Mouse (Mus musculus): ENCODE measurements around the gene Rad21l.

Gene Rad21l

GRCm38 (mm10) chr2:151668433-151668832, at the start of gene Rad21l:
TSS of gene Rad21l (minus strand) at chr2:151668533.
- no peak for DNase-seq (ENCODE audit: extremely low spot score)

DNA sequence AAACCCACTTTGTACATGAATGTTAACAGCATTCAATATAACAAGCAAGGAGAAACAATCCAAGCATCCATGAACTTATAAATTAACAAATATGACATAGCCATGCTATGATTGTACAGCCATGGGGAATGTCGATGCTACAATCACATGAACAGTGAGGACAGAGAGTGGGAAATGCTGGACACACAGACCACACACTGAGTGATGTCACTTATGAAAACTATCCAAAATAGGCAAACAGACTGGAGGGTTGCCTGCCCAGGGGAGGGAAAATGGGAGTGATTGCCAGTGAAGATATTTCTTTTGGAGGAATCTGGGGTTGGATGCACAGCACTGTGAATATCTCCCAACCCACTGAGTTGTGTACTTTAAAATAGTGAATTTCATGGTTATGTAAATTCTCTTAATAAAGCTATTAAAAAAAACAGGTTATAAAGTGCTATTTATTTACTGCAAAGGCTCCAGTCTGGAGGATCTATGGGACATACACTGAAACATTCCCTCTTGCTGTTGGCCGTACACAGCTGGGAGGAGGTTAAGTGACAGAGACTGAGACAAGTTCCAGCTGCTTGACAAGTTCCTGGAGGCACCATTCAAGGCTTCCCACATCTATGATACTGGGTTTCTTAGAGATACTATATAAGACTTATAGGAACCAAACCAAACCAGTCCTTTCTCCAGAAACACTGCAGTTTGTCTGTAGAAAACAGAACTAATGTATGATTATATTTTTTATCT, 48.2 kb upstream of the Rad21l start:
- no peak for DNase-seq (ENCODE audit: extremely low spot score)

DNA sequence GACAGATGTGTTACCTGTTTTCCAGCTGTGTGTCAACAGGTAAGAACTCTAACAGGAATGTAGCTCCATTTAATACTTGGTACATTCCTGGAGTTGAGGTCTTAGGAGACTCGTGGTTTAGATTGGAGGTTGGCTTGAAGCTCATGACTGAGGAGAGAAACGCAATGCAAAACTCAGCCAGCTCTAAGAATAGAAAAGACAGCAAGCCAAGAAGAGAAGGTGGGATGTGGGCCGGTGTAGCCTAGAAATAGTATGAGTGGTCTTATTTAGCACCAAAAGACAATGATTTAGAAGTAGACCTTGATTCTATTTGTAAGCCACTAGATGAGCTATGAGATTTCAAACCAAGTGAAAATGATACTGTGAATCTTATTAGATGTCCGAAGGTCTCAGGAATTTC, 47.2 kb upstream of the Rad21l start:
- no peak for DNase-seq (ENCODE audit: extremely low spot score)

DNA sequence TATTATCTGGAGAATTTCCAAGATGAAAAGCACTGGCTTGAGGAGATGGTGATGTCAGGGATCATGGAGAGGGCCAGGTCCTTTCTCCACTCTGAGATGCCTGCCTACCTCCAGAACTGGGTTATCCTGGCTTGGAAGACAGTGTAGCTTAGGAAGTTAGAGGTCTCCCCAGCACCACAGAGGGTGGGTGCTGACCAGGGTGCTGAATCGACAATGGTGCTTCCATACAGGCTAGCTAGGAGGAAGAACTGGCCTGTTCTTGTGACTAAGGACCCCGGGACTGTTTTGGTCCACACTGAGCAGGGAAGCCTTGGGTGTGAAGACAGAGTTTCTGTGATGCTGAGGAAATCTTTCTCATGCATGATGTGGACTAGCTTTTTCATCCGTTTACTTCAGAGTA, 44.3 kb upstream of the Rad21l start:
- DNase-seq (ENCODE audit: extremely low spot score) = peak; percentile 35

- no peak for DNase-seq (ENCODE audit: extremely low spot score)
Measured at GRCm38 (mm10) chr2:151702851-151703190, 34.5 kb upstream of the Rad21l start.

DNA sequence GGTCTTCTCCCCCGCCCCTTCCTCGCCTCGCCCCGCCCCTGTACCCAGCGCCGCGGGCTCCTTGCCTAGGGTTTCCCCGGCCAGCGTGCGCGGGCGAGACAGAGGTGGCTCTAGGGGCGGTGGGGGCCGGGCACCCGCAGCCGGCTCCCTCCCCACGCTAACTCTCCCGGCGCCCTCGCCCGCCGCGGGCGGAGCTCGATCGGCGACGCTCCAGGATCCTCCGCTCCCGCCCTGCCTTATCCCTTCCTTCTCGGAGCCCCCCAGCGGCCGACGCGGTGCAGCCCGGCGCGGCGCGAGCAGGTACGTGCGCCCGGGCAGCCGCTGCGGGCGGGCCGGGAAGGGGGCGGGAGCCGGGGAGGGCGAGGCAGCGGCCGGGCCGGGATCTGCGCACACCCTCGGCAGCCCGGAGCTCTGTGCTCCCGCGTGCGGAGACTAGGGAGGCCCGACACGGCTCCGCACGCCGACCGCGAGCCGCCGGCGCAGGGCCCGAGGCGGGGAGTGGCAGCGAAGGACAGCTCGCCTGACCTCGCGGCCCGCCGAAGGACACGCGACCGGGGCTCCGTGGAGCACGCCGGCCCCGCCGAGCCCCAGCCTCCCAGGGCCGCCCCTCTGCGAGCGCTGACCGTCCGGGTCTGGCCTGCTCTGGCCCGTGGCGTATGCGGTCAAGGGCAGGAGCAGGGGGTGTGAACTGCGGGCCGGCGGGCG, 34.0 kb upstream of the Rad21l start:
- DNase-seq (ENCODE audit: extremely low spot score) = peak; percentile 56

DNA sequence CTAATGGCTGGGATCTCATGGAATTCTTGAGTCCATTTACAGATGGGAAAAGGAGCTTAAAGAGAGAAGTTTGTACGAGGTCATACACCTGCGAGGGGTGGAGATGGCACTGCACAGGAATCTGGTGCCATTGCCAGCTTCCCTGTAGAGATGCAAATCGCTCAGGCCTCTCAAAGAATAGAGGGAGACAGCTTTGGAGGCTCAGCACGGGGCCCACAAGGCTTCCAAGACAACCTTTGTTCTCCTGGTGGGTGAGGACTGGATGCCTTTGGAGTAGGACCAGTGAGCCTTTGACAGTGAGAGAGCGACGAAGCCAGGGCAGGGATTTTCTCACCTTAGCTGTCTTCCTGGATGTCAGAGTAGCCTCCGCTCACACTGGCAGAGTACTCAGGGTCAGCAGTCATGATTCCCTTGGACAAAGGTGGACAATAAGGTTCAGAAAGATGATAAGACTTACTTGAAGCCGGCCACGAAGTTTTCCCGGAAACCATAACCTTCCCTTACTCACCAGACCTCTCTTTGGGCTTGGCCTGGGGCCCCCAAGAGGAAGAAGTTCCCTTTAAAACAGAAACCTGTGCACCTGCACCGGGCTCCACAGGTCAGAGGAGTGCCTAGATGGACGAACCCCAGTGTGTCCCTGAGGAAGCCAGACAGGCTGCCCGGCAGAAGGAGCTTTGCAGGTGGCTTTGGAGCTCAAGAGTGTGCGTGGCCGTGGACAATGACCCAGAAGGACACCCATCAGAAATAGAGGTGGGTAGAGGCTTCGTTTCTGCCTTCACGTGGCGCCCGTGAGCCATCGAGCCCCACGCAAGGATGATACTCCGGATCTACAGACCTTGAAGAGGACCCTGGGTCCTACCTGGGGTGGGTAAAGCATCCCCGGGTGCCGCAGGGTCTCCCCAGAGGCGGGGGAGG, 33.2 kb upstream of the Rad21l start, which contains the start of gene Tmem74b:
Gene Tmem74b, plus strand, starts transcription at position 778 of the 915 bp plus-strand sequence.
- peak; percentile 8 for DNase-seq (ENCODE audit: extremely low spot score)

GRCm38 (mm10) chr2:151682976-151683375, 14.6 kb upstream of the Rad21l start:
- DNase-seq (ENCODE audit: extremely low spot score) = no peak

DNA sequence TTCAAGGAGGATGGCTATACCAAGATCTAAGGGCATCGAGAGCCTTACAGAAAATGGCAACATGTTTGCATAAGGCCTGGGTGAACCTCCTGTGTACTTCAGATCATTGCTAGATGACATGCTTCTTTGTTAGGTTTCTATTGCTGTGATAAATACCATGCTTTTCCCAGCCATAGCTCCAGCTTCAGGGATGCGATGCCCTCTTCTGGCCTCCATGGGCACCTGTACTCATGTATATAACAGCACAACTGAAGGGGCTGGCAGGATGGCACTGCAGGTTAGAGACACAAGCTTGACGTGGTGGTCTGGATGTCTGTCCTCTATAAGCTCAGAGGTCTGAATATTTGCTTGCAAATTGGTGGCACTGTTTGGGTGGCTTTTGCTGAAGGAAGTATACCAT, 14.0 kb upstream of the Rad21l start:
- DNase-seq (ENCODE audit: extremely low spot score) = no peak

GRCm38 (mm10) chr2:151676234-151676633, 7.9 kb upstream of the Rad21l start:
- no peak for DNase-seq (ENCODE audit: extremely low spot score)

DNA sequence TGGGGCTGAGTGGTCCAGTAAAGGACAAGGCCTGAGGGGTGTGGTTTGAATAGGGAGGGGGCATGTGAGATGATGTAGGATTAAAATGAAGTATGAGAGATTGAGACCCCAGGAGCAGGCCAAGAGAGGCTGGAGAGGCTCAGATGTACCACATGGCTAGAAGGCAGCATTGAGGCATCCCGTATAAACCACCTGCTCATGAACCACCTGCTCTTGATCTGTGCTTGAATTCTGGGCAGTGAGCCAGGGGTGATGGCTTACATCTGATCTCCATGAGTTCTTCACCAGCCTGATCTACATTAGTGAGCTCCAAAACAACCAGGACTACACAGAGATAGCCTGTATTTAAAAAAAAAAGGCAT, 2.6 kb upstream of the Rad21l start:
- DNase-seq (ENCODE audit: extremely low spot score) = no peak

DNA sequence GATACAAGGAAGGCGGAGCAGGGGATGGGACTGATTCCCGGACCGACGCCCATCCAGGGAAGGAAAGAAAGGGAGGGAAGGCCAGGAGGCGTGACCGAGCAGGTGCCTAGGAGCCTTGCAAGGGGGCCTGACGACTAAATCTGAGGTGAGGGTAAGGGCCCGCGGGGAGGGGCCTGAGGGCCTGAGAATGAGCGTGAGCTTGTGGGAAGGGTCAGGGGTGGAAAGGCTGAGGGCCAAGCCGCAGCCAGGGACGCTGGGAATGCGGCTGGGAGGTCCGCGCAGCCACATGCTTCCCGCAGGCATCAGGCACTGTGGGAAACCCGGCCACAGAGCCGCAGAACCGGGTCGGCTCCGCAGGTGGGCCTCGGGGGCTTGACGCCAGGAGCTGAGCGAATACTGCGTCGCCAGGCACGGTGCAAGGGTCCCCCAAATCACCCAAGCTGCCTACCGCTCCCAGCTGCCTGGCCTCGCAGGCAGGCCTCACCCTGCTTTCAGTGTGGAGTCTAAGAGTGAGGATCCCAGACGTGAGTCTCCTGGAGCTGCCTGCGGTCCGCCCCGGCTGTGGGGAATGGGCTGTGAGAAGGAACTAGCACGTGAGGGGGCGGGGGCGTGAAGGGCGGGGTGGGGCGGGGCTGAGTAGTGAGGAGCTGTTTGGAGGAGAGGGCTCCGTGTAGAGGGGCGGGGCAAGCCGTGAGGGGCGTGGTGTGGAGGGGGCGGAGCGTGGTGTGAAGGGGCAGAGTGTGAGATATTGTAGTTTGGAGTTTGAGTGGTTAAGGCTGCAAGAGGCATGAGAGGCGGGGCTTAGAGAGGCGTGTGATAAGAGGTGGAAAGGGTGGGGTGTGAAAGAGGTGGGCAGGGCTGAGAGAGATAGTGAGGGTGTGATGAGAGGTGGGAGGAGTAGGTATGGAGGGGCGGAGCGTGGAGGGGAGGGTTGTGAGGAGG, 2.0 kb upstream of the Rad21l start:
- peak; percentile 19 for DNase-seq (ENCODE audit: extremely low spot score)

DNA sequence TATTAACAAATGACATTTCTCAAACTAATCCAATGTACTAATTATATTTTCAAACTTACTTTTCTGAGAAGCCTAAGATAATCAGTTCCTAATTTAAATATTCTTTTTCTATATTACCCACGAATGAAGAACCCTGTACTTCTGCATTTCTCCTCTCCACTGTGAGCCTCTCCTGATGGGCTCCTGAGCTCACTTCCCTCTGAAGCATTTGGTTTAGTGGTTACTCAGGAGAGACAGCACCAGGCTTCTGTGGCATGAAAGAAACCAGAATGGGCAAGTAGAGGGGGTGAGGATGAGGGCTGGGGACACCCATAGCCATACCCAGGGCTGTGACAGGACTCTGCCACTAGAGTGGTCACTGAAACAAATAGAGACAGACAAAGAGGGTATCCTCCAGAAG, 16.3 kb downstream of the Rad21l start:
- no peak for DNase-seq (ENCODE audit: extremely low spot score)

GRCm38 (mm10) chr2:151636015-151636402, 32.3 kb downstream of the Rad21l start:
- no peak for DNase-seq (ENCODE audit: extremely low spot score)

DNA sequence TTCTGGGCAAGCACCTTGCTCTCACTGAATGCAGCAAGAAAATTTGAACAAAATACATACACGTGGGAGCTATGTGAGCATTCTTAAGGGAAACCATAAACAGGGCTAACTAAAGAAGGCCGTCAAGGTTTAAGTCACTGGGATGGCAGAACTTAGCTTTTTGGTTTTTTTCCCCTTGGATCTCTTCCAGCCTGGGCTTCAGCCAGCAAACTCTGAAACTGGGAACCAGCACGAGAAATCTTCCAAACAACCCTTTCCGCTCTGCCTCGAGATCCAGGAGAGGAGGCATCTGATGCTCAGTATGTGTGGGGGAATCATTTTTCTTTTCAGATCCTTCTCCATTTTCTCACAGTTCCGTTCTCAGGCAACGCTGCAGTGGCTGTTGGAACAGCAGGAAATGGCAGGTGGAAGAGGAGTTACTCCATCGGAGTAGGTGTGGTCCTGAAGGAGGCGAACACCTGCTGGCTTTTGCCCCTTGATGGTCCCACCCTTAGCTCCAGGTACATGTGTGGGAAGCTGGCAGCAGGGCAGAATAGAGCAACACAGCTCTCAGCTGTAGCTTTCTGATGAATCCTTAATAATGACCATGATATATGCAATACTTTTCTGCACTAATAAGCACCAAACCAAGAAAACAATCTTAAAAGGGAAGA, 32.8 kb downstream of the Rad21l start:
- DNase-seq (ENCODE audit: extremely low spot score) = no peak

- no peak for DNase-seq (ENCODE audit: extremely low spot score)
Measured at GRCm38 (mm10) chr2:151634903-151635302, 33.4 kb downstream of the Rad21l start.

- no peak for DNase-seq (ENCODE audit: extremely low spot score)
Measured at GRCm38 (mm10) chr2:151632982-151633381, 35.4 kb downstream of the Rad21l start.

- DNase-seq (ENCODE audit: extremely low spot score) = peak; percentile 74
Measured at GRCm38 (mm10) chr2:151632159-151632814, 36.0 kb downstream of the Rad21l start, which contains the start of gene Snph. TSS of gene Snph (minus strand) at chr2:151632593.

DNA sequence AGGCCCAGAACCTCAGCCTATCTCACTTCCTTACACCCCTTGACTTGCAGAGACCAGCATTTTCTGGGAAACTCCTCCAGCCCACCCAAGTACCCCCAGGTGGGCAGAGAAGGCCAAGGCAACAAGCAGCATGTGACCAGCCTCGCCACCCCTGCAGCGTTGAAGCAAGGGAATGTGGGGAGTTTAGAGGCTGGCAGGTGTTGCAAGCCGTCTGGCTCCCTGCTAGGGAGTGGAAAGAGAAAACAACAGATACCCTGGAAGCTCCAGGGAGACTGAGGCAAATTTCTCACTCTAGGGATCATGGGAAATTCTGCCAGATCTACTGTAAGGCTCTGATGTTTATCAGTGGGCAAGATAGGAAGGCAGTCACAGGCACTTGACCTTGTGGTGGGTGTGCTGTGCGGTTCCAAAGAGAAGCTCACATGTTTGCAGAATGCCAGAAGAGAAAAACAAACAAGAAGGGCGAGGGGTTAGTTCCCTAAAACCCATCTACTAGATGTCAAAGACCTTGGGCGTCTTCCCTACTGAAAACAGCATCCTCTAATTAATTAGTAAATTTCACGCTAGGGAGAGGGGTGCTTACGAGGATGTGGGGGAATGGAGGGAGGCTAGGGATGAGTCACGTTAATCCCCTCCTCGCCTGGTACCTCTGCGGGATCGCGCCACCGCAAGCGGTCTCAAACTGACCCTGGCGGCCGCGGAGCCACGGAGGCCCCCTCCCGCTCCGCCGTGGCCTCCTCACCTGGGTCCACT, 36.8 kb downstream of the Rad21l start:
- no peak for DNase-seq (ENCODE audit: extremely low spot score)
